Mouse (Mus musculus): ENCODE data around the gene Epb41l2. TPM values are rescaled to one million over a fixed set of nuclear protein-coding genes. Genes with fewer than 3 reads are reported as not detected.

Gene Epb41l2
- polyA plus RNA-seq, 1 experiment = 121 TPM

- 0 out of 2 replicates have a peak, but pooled peaks cover 2% of the 10 kb centered on the region for H3K4me1 ChIP-seq (ENCODE audit: control insufficient read depth, insufficient read depth, low read length)
- TF ChIP-seq CTCF (IDR thresholded peaks at IDR 0.05; ENCODE audit: extremely low read depth, insufficient read depth, low read length) = no peak
- no peak for TF ChIP-seq POLR2A (IDR thresholded peaks at IDR 0.05; ENCODE audit: extremely low read depth, insufficient read depth, low read length)
- no peak overlapping the region for H3K4me3 ChIP-seq (ENCODE audit: insufficient read depth, low read length)
- no peak overlapping the region for H3K27ac ChIP-seq (ENCODE audit: insufficient read depth, low read length)
These were observed 89.9 kb downstream of the Epb41l2 start for GRCm38 (mm10) chr10:25449312-25450020.

- TF ChIP-seq CTCF (IDR thresholded peaks at IDR 0.05; ENCODE audit: extremely low read depth, insufficient read depth, low read length) (no peak), POLR2A (IDR thresholded peaks at IDR 0.05; ENCODE audit: extremely low read depth, insufficient read depth, low read length) (no peak)
- no peak overlapping the region for H3K27ac ChIP-seq (ENCODE audit: insufficient read depth, low read length)
- H3K4me1 ChIP-seq (ENCODE audit: control insufficient read depth, insufficient read depth, low read length) = no peaks in the 10 kb centered on the region
- no peak overlapping the region for H3K4me3 ChIP-seq (ENCODE audit: insufficient read depth, low read length)
These were observed 93.6 kb downstream of the Epb41l2 start for GRCm38 (mm10) chr10:25453150-25453549.

GRCm38 (mm10) chr10:25453772-25454171 is 94.2 kb downstream of the Epb41l2 start:
- no peaks in the 10 kb centered on the region for H3K4me1 ChIP-seq (ENCODE audit: control insufficient read depth, insufficient read depth, low read length)
- H3K27ac ChIP-seq (ENCODE audit: insufficient read depth, low read length) = no peak overlapping the region
- TF ChIP-seq POLR2A (IDR thresholded peaks at IDR 0.05; ENCODE audit: extremely low read depth, insufficient read depth, low read length) (no peak), CTCF (IDR thresholded peaks at IDR 0.05; ENCODE audit: extremely low read depth, insufficient read depth, low read length) (no peak)
- no peak overlapping the region for H3K4me3 ChIP-seq (ENCODE audit: insufficient read depth, low read length)

GRCm38 (mm10) chr10:25457118-25457517 is 97.5 kb downstream of the Epb41l2 start:
- Histone ChIP-seq H3K4me1 (ENCODE audit: control insufficient read depth, insufficient read depth, low read length) (no peaks in the 10 kb centered on the region; the same call in 1 of the 2 replicates), H3K4me3 (ENCODE audit: insufficient read depth, low read length) (no peak overlapping the region), H3K27ac (ENCODE audit: insufficient read depth, low read length) (no peak overlapping the region)
- TF ChIP-seq CTCF (IDR thresholded peaks at IDR 0.05; ENCODE audit: extremely low read depth, insufficient read depth, low read length) (no peak), POLR2A (IDR thresholded peaks at IDR 0.05; ENCODE audit: extremely low read depth, insufficient read depth, low read length) (no peak)

- TF ChIP-seq CTCF (IDR thresholded peaks at IDR 0.05; ENCODE audit: extremely low read depth, insufficient read depth, low read length) (no peak), POLR2A (IDR thresholded peaks at IDR 0.05; ENCODE audit: extremely low read depth, insufficient read depth, low read length) (no peak)
- Histone ChIP-seq H3K4me1 (ENCODE audit: control insufficient read depth, insufficient read depth, low read length) (no peaks in the 10 kb centered on the region; the same call in 1 of the 2 replicates), H3K4me3 (ENCODE audit: insufficient read depth, low read length) (no peak overlapping the region)
These were observed 98.4 kb downstream of the Epb41l2 start for GRCm38 (mm10) chr10:25457996-25458395.

GRCm38 (mm10) chr10:25461832-25462231 is 102.2 kb downstream of the Epb41l2 start:
- H3K4me3 ChIP-seq (ENCODE audit: insufficient read depth, low read length) = no peak overlapping the region
- H3K27ac ChIP-seq (ENCODE audit: insufficient read depth, low read length) = no peak overlapping the region
- H3K4me1 ChIP-seq (ENCODE audit: control insufficient read depth, insufficient read depth, low read length) = no peaks in the 10 kb centered on the region; the same call in 1 of the 2 replicates
- TF ChIP-seq CTCF (IDR thresholded peaks at IDR 0.05; ENCODE audit: extremely low read depth, insufficient read depth, low read length) (no peak), POLR2A (IDR thresholded peaks at IDR 0.05; ENCODE audit: extremely low read depth, insufficient read depth, low read length) (no peak)

More at GRCm38 (mm10) chr10:25457996-25458395, 98.4 kb downstream of the Epb41l2 start:
- H3K27ac ChIP-seq (ENCODE audit: insufficient read depth, low read length) = no peak overlapping the region

- no peak overlapping the region for H3K27ac ChIP-seq (ENCODE audit: insufficient read depth, low read length)
- no peak overlapping the region for H3K4me3 ChIP-seq (ENCODE audit: insufficient read depth, low read length)
- H3K4me1 ChIP-seq (ENCODE audit: control insufficient read depth, insufficient read depth, low read length) = no peaks in the 10 kb centered on the region; the same call in 1 of the 2 replicates
- no peak for TF ChIP-seq CTCF (IDR thresholded peaks at IDR 0.05; ENCODE audit: extremely low read depth, insufficient read depth, low read length)
- no peak for TF ChIP-seq POLR2A (IDR thresholded peaks at IDR 0.05; ENCODE audit: extremely low read depth, insufficient read depth, low read length)
These were observed 103.1 kb downstream of the Epb41l2 start for GRCm38 (mm10) chr10:25462669-25463068.

- no peak overlapping the region for H3K27ac ChIP-seq (ENCODE audit: insufficient read depth, low read length)
- H3K4me3 ChIP-seq (ENCODE audit: insufficient read depth, low read length) = no peak overlapping the region
- H3K4me1 ChIP-seq (ENCODE audit: control insufficient read depth, insufficient read depth, low read length) = no peaks in the 10 kb centered on the region; the same call in 1 of the 2 replicates
- TF ChIP-seq CTCF (IDR thresholded peaks at IDR 0.05; ENCODE audit: extremely low read depth, insufficient read depth, low read length) = no peak
- no peak for TF ChIP-seq POLR2A (IDR thresholded peaks at IDR 0.05; ENCODE audit: extremely low read depth, insufficient read depth, low read length)
These were observed 106.9 kb downstream of the Epb41l2 start for GRCm38 (mm10) chr10:25466493-25466892.

GRCm38 (mm10) chr10:25471944-25472343 is 112.3 kb downstream of the Epb41l2 start:
- TF ChIP-seq CTCF (IDR thresholded peaks at IDR 0.05; ENCODE audit: extremely low read depth, insufficient read depth, low read length) = no peak
- TF ChIP-seq POLR2A (IDR thresholded peaks at IDR 0.05; ENCODE audit: extremely low read depth, insufficient read depth, low read length) = no peak
- Histone ChIP-seq H3K4me1 (ENCODE audit: control insufficient read depth, insufficient read depth, low read length) (no peaks in the 10 kb centered on the region), H3K4me3 (ENCODE audit: insufficient read depth, low read length) (no peak overlapping the region), H3K27ac (ENCODE audit: insufficient read depth, low read length) (no peak overlapping the region)

- no peak overlapping the region for H3K4me3 ChIP-seq (ENCODE audit: insufficient read depth, low read length)
- H3K4me1 ChIP-seq (ENCODE audit: control insufficient read depth, insufficient read depth, low read length) = no peaks in the 10 kb centered on the region
- TF ChIP-seq POLR2A (IDR thresholded peaks at IDR 0.05; ENCODE audit: extremely low read depth, insufficient read depth, low read length) = no peak
- no peak for TF ChIP-seq CTCF (IDR thresholded peaks at IDR 0.05; ENCODE audit: extremely low read depth, insufficient read depth, low read length)
- H3K27ac ChIP-seq (ENCODE audit: insufficient read depth, low read length) = no peak overlapping the region
These were observed 120.1 kb downstream of the Epb41l2 start for GRCm38 (mm10) chr10:25479716-25480115.
